Mouse (Mus musculus) 3134 (cell line): ENCODE results near the gene Cct7.

Source experiments
- DNase-seq: peaks from one replicate; pipeline ENCODE4 v3.0.0-alpha.2; 2011; ENCODE audit warnings: low spot score; ENCODE audit not compliant: insufficient read length; ENCODE audit errors: extremely low read depth

Cct7 gene

GRCm38 (mm10) chr6:85451664-85452410 lies 523 bp downstream of the Cct7 start, which contains the start of gene Pradc1:
Gene Pradc1, minus strand, starts transcription at chr6:85451970.
- DNase-seq, result peak; percentile 93

GRCm38 (mm10) chr6:85452411-85452665 lies 1.0 kb downstream of the Cct7 start:
- DNase-seq, result no peak

GRCm38 (mm10) chr6:85452816-85453215 lies 1.5 kb downstream of the Cct7 start:
- DNase-seq, result peak; percentile 25

GRCm38 (mm10) chr6:85459621-85460020 lies 8.3 kb downstream of the Cct7 start:
- DNase-seq, result no peak

GRCm38 (mm10) chr6:85465381-85465780 lies 14.1 kb downstream of the Cct7 start:
- DNase-seq, result no peak

- DNase-seq, result no peak
Measured at GRCm38 (mm10) chr6:85469660-85470430, 18.5 kb downstream of the Cct7 start.

GRCm38 (mm10) chr6:85471962-85472361 lies 20.6 kb downstream of the Cct7 start:
- no peak for DNase-seq

- no peak for DNase-seq
Measured at GRCm38 (mm10) chr6:85472542-85472941, 21.2 kb downstream of the Cct7 start.

GRCm38 (mm10) chr6:85475581-85475980 lies 24.3 kb downstream of the Cct7 start:
- no peak for DNase-seq

- DNase-seq, result no peak
Measured at GRCm38 (mm10) chr6:85477366-85477917, 26.1 kb downstream of the Cct7 start.

GRCm38 (mm10) chr6:85478416-85478815 lies 27.1 kb downstream of the Cct7 start:
- DNase-seq, result no peak

- no peak for DNase-seq
Measured at GRCm38 (mm10) chr6:85479979-85480378, 28.7 kb downstream of the Cct7 start.

- no peak for DNase-seq
Measured at GRCm38 (mm10) chr6:85480685-85481084, 29.4 kb downstream of the Cct7 start.

- no peak for DNase-seq
Measured at GRCm38 (mm10) chr6:85483843-85484721, 32.8 kb downstream of the Cct7 start.

- no peak for DNase-seq
Measured at GRCm38 (mm10) chr6:85485738-85486137, 34.4 kb downstream of the Cct7 start.

GRCm38 (mm10) chr6:85488510-85488909 lies 37.2 kb downstream of the Cct7 start:
- DNase-seq, result no peak

GRCm38 (mm10) chr6:85489717-85490116 lies 38.4 kb downstream of the Cct7 start:
- DNase-seq, result no peak

GRCm38 (mm10) chr6:85490252-85490651 lies 38.9 kb downstream of the Cct7 start:
- DNase-seq, result no peak

GRCm38 (mm10) chr6:85491606-85492005 lies 40.3 kb downstream of the Cct7 start:
- DNase-seq, result no peak

- no peak for DNase-seq
Measured at GRCm38 (mm10) chr6:85496976-85497375, 45.7 kb downstream of the Cct7 start.

- no peak for DNase-seq
Measured at GRCm38 (mm10) chr6:85498147-85498546, 46.8 kb downstream of the Cct7 start.
